Mouse (Mus musculus) heart, postnatal 0 days (tissue): ENCODE measurements around the gene Ttll6. TPM values are rescaled to one million over a fixed set of nuclear protein-coding genes. Genes with fewer than 3 reads are reported as not detected.

Experiments
- ATAC-seq: fragments of 200-750 bp; cut with Nextera tagmentation; 2 replicates; pipeline ENCODE4 v1.8.0; 2017; ENCODE audit warnings: low read depth, moderate number of reproducible peaks, moderate library complexity; ENCODE audit not compliant: insufficient read depth
- DNase-seq: peaks from one replicate; pipeline ENCODE4 v3.0.0-alpha.2; 2016; ENCODE audit warnings: low spot score
- H3K27ac ChIP-seq: fragments of 300-500 bp; sonication (generic); 2 replicates; pipeline ENCODE4 v1.5.1; 2014; ENCODE audit warnings: low read depth, mild to moderate bottlenecking
- H3K27me3 ChIP-seq: fragments of 300-500 bp; sonication (generic); 2 replicates; pipeline ENCODE4 v1.6.1; 2014; ENCODE audit warnings: low read length, mixed read lengths; ENCODE audit not compliant: control insufficient read depth, insufficient read depth
- H3K36me3 ChIP-seq: fragments of 300-500 bp; sonication (generic); replicated peaks from 2 replicates; pipeline ENCODE4 v1.6.1; 2014; ENCODE audit warnings: low read length, mixed read lengths; ENCODE audit not compliant: control insufficient read depth, insufficient read depth
- H3K4me1 ChIP-seq: fragments of 300-500 bp; sonication (generic); 2 replicates; pipeline ENCODE4 v1.6.1; 2014; ENCODE audit warnings: antibody characterized with exemption; ENCODE audit not compliant: control insufficient read depth, insufficient read depth
- H3K4me2 ChIP-seq: fragments of 300-500 bp; sonication (generic); 2 replicates; pipeline ENCODE4 v1.6.1; 2014; ENCODE audit warnings: low read depth, mild to moderate bottlenecking, low read length, moderate library complexity
- H3K4me3 ChIP-seq: fragments of 300-500 bp; sonication (generic); 2 replicates; pipeline ENCODE4 v1.5.1; 2014; ENCODE audit warnings: low read depth, low read length
- H3K9ac ChIP-seq: fragments of 300-500 bp; sonication (generic); replicated peaks from 2 replicates; pipeline ENCODE4 v1.6.1; 2014; ENCODE audit warnings: low read depth, low read length, mixed read lengths
- H3K9me3 ChIP-seq: fragments of 300-500 bp; sonication (generic); replicated peaks from 2 replicates; pipeline ENCODE4 v1.6.1; 2016; ENCODE audit warnings: low read length; ENCODE audit not compliant: control insufficient read depth
- CTCF ChIP-seq: IDR thresholded peaks from 2 replicates; pipeline ENCODE4 v1.5.1; 2016; ENCODE audit warnings: antibody characterized with exemption, control low read depth, low read depth
- EP300 ChIP-seq: IDR thresholded peaks from 2 replicates; pipeline ENCODE4 v1.6.1; 2016; ENCODE audit warnings: antibody characterized with exemption, low read depth
- WGBS: fragments of 180-500 bp; shearing (Covaris S2); extraction: QIAGEN DNeasy Blood & Tissue Kit; methylation state at CpG from one replicate; pipeline ENCODE4 v1.1.7; 2014; 5-methylcytosine and 5-hydroxymethylcytosine counted together
- polyA plus RNA-seq: library from polyadenylated mRNA; unstranded; fragments of >200 nt; fragmentation: Nextera tagmentation; extraction: Ambion mirVana; gene quantifications from 2 replicates; pipeline ENCODE4 v1.2.1, GENCODE M21; 2015
- total RNA-seq: library from RNA; depleted of rRNA; stranded (reverse); fragments of >200 nt; gene quantifications from 2 replicates; pipeline ENCODE4 v1.2.3, GENCODE M21; 2014; ENCODE audit warnings: low replicate concordance; rRNA removed

Ttll6 gene
- not detected in 2 replicates for total RNA-seq
- not detected in 2 replicates for polyA plus RNA-seq

DNA sequence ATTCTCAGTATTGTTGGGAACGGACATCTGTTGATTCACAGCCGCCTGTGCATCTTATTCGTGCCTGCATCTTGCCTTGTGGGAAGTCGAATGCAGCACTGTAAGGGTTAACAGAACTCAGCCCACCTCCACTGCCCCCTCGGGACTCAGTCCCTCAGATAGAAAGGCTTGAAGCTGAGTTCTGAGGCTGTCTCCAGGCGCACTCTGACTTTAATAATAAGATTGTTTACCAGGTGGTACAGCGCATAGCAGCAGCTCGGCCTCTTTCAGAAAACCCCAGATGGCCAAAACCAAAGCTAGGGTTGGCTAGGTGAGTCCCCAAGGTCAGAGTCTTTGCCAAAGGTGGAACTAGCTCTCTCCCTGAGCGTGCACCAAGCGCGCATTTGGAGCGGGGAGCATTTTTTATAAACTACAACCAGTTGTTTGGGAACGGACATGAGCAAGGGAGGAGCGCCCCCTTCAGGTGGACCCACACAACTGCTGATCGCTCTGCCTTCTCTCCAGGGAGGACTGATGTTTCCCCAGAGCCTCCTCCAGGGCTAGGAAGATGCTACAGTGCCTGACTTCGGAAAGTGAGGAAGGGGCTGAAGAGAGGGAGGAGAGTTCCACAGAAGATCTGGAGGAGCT is at the start of gene Ttll6:
Gene Ttll6 (plus strand): TSS at position 548 of the 627 bp plus-strand sequence.
- Histone ChIP-seq H3K36me3 (no peaks in the 10 kb centered on the region), H3K27ac (no peak within 1 kb of the TSS), H3K4me2 (peak within 1 kb of the TSS; percentile 39; the same call in 1 of the 2 replicates), H3K4me3 (no peak within 1 kb of the TSS), H3K9ac (no peak within 1 kb of the TSS), H3K27me3 (peaks cover 24% of the 10 kb centered on the region), H3K9me3 (no peaks in the 10 kb centered on the region), H3K4me1 (no peaks in the 10 kb centered on the region)
- 19% methylated on average over 16 of the region's 16 CpGs for WGBS
- ATAC-seq (no peak), DNase-seq (peak; percentile 61)
- TF ChIP-seq CTCF (peak; percentile 53), EP300 (no peak)

DNA sequence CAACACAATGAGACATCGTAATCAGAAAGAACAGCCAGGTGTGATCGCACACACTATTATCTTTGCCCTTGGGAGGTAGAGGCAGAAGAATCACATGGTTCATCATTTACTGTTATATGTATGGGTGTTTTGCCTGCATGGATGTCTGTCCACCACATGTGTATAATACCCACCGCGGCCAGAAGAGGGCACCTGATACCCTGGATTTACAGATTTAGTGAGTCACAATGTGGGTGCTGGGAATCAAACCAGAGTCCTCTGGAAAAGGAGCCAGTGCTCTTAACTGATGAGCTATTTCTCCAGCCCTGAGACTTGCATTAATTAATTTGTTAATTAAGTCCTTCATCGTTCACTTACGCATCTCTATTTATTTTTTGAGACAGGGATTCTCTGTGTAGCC is 45.6 kb upstream of the Ttll6 start:
- 82% methylated on average over 6 of the region's 6 CpGs for WGBS
- TF ChIP-seq EP300 (no peak), CTCF (no peak)

DNA sequence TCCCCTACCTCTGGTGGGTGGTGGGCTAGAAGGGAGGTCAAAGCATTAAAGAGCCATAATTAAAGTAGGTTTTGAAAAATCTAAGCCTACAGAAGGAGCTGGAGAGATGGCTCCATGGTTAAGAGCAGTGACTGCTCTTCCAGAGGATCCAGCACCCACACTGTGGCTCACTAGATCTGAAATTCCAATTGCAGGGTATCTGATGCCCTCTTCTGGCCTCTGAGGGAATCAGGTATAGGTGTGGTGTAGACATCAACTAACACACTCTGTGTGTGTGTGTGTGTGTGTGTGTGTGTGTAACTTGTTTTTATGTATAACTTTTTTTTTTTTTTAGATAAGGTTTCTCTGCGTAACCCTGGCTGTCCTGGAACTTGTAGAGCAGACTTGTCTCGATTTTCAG is 42.5 kb upstream of the Ttll6 start:
- H3K4me1 ChIP-seq: no peaks in the 10 kb centered on the region
- no peak overlapping the region for H3K4me2 ChIP-seq
- peaks cover 5% of the 10 kb centered on the region; the same call in 1 of the 2 replicates for H3K9me3 ChIP-seq
- no peak overlapping the region for H3K9ac ChIP-seq
- ATAC-seq (no peak), DNase-seq (no peak)
- no peaks in the 10 kb centered on the region for H3K36me3 ChIP-seq
- TF ChIP-seq CTCF (peak; percentile 57), EP300 (no peak)
- H3K27ac ChIP-seq: no peak overlapping the region
- no peaks in the 10 kb centered on the region for H3K27me3 ChIP-seq
- WGBS: 70% methylated on average over 2 of the region's 2 CpGs
- no peak overlapping the region for H3K4me3 ChIP-seq

More for the DNA sequence above, 45.6 kb upstream of the Ttll6 start:
- H3K4me2 ChIP-seq: no peak overlapping the region
- H3K9me3 ChIP-seq: peaks cover 5% of the 10 kb centered on the region; the same call in 1 of the 2 replicates
- H3K27ac ChIP-seq: no peak overlapping the region
- H3K36me3 ChIP-seq: no peaks in the 10 kb centered on the region
- DNase-seq (no peak), ATAC-seq (no peak)
- no peak overlapping the region for H3K9ac ChIP-seq
- H3K27me3 ChIP-seq: no peaks in the 10 kb centered on the region
- H3K4me1 ChIP-seq: no peaks in the 10 kb centered on the region
- H3K4me3 ChIP-seq: no peak overlapping the region

DNA sequence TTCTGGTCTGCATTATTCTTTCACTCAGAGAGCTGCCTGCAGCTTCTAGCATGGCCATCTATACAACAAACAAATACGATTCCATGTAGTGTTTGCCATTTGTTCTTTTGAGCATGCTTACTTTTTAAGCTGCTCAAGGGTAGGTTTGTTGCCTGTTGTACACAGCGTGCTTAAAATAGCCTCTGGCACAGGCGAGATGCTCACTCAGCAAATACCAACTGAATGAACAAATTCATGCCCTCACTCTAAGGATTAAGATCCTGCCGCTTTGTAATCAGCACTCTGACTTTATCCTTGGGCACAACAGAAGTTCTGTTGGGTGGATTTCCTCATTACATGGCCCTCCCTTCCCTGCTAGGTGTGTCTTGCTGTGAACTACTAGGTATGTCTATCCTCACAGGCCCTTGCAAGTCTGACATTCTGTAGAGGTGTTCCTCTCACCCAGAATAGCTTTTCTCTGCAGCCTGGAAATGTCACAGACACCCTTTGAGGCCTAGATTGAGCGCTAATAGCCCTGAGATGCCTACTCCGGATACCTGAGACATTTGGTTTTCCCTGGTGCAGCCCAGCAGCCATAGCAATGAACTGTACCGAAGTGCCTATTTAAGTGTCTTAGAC is 40.8 kb upstream of the Ttll6 start:
- peaks cover 5% of the 10 kb centered on the region; the same call in 1 of the 2 replicates for H3K9me3 ChIP-seq
- H3K4me3 ChIP-seq: no peak overlapping the region
- no peak overlapping the region for H3K9ac ChIP-seq
- no peaks in the 10 kb centered on the region for H3K36me3 ChIP-seq
- no peak overlapping the region for H3K4me2 ChIP-seq
- peak overlapping the region; percentile 54 for H3K27ac ChIP-seq
- WGBS: 17% methylated on average over 7 of the region's 7 CpGs
- no peak for TF ChIP-seq EP300
- TF ChIP-seq CTCF: no peak
- DNase-seq (peak; percentile 58), ATAC-seq (peak; percentile 80)
- H3K27me3 ChIP-seq: no peaks in the 10 kb centered on the region
- H3K4me1 ChIP-seq: no peaks in the 10 kb centered on the region

DNA sequence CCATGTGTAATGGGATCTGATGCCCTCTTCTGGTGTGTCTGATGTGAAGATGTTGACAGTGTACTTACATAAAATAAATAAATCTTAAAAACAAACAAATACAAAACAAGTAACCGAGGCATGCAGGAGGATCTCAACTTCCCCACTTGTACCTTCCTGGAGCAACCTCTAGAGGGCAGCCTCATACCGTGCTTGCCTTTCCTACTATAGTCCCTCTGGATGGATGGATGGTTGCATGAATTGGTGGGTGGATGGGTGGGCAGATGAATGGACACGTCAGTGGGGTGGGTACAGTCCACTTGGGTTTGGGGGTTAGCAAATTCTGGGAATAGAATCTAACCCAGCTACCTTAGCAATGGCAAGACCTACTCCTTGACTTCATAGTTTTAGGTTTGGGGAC is 40.2 kb upstream of the Ttll6 start:
- H3K27me3 ChIP-seq: no peaks in the 10 kb centered on the region
- no peaks in the 10 kb centered on the region for H3K36me3 ChIP-seq
- peak; percentile 97 for TF ChIP-seq CTCF
- TF ChIP-seq EP300: no peak
- peak overlapping the region; percentile 54 for H3K27ac ChIP-seq
- H3K9me3 ChIP-seq: no peaks in the 10 kb centered on the region
- ATAC-seq (peak; percentile 73), DNase-seq (peak; percentile 67)
- no peak overlapping the region for H3K4me2 ChIP-seq
- no peaks in the 10 kb centered on the region for H3K4me1 ChIP-seq
- WGBS: 5% methylated on average over 3 of the region's 3 CpGs
- H3K9ac ChIP-seq: no peak overlapping the region
- H3K4me3 ChIP-seq: no peak overlapping the region
